Mouse (Mus musculus): ENCODE measurements around the gene Gm9758. TPM values are rescaled to one million over a fixed set of nuclear protein-coding genes. Genes with fewer than 3 reads are reported as not detected.
"Not testable (repeated sequence)": the region's sequence is repeated elsewhere in the genome, so short reads cannot be mapped to it uniquely, and the experiment has no call there.

Gene Gm9758
- not detected for polyA plus RNA-seq (2017; shearing (Covaris generic))

- not testable (repeated sequence) for ATAC-seq
These were observed at the start of gene Gm9758 for GRCm38 (mm10) chr5:14914799-14915198. Gene Gm9758, minus strand, starts transcription at chr5:14914899.

GRCm38 (mm10) chr5:14963821-14964220 is 49.1 kb upstream of the Gm9758 start:
- not testable (repeated sequence) for ATAC-seq

- not testable (repeated sequence) for ATAC-seq
These were observed 46.8 kb upstream of the Gm9758 start for GRCm38 (mm10) chr5:14961502-14961901.

- not testable (repeated sequence) for ATAC-seq
These were observed 41.4 kb upstream of the Gm9758 start for GRCm38 (mm10) chr5:14955928-14956706.

GRCm38 (mm10) chr5:14953587-14953986 is 38.9 kb upstream of the Gm9758 start:
- ATAC-seq, result not testable (repeated sequence)

GRCm38 (mm10) chr5:14952749-14953148 is 38.0 kb upstream of the Gm9758 start:
- not testable (repeated sequence) for ATAC-seq

- ATAC-seq, result not testable (repeated sequence)
These were observed 37.1 kb upstream of the Gm9758 start for GRCm38 (mm10) chr5:14951822-14952221.

- ATAC-seq, result not testable (repeated sequence)
These were observed 32.9 kb upstream of the Gm9758 start for GRCm38 (mm10) chr5:14947482-14948198.

GRCm38 (mm10) chr5:14945524-14945923 is 30.8 kb upstream of the Gm9758 start:
- ATAC-seq, result not testable (repeated sequence)

GRCm38 (mm10) chr5:14941043-14941442 is 26.3 kb upstream of the Gm9758 start:
- not testable (repeated sequence) for ATAC-seq

GRCm38 (mm10) chr5:14938329-14938728 is 23.6 kb upstream of the Gm9758 start, which contains the start of gene Speer4e:
Gene Speer4e, minus strand, starts transcription at chr5:14938429.
- ATAC-seq, result not testable (repeated sequence)

GRCm38 (mm10) chr5:14933721-14934120 is 19.0 kb upstream of the Gm9758 start:
- ATAC-seq, result not testable (repeated sequence)

- not testable (repeated sequence) for ATAC-seq
These were observed 12.3 kb upstream of the Gm9758 start for GRCm38 (mm10) chr5:14927047-14927446.

GRCm38 (mm10) chr5:14914361-14914760 is 338 bp downstream of the Gm9758 start:
- ATAC-seq, result not testable (repeated sequence)

- ATAC-seq, result not testable (repeated sequence)
These were observed 11.2 kb downstream of the Gm9758 start for GRCm38 (mm10) chr5:14903539-14903938.

- ATAC-seq, result no peak
These were observed 22.5 kb downstream of the Gm9758 start for GRCm38 (mm10) chr5:14892242-14892641.

- not testable (repeated sequence) for ATAC-seq
These were observed 29.4 kb downstream of the Gm9758 start for GRCm38 (mm10) chr5:14885291-14885690.

Other genes starting within 250 kb of the Gm9758 start
- not detected for gene Speer4e, start 23.5 kb upstream of the Gm9758 start, polyA plus RNA-seq (2017; shearing (Covaris generic))
- gene Gm10354, start 64.0 kb upstream of the Gm9758 start, polyA plus RNA-seq (2017; shearing (Covaris generic)), result not detected
- gene Gm17019, start 118.1 kb upstream of the Gm9758 start, polyA plus RNA-seq (2017; shearing (Covaris generic)), result not detected